Mouse (Mus musculus): ENCODE data around the gene Mapkapk3.
A peak's percentile ranks its signal among the peaks of the same experiment; 100 is the strongest.

Mapkapk3 gene

GRCm38 (mm10) chr9:107289211-107290076 lies at the start of gene Mapkapk3:
Gene Mapkapk3 (minus strand): TSS chr9:107289877.
- peak; percentile 92 for DNase-seq (ENCODE audit: low spot score)

- DNase-seq (ENCODE audit: low spot score): peak; percentile 80
Measured at GRCm38 (mm10) chr9:107338172-107338883, 48.7 kb upstream of the Mapkapk3 start, which contains the start of gene Hemk1. Gene Hemk1 (minus strand): TSS chr9:107338350.

- no peak for DNase-seq (ENCODE audit: low spot score)
Measured at GRCm38 (mm10) chr9:107336386-107336785, 46.7 kb upstream of the Mapkapk3 start.

- peak; percentile 83 for DNase-seq (ENCODE audit: low spot score)
Measured at GRCm38 (mm10) chr9:107335909-107336308, 46.2 kb upstream of the Mapkapk3 start.

- no peak for DNase-seq (ENCODE audit: low spot score)
Measured at GRCm38 (mm10) chr9:107335046-107335445, 45.4 kb upstream of the Mapkapk3 start.

GRCm38 (mm10) chr9:107334356-107334755 lies 44.7 kb upstream of the Mapkapk3 start:
- DNase-seq (ENCODE audit: low spot score): no peak

GRCm38 (mm10) chr9:107333686-107334085 lies 44.0 kb upstream of the Mapkapk3 start:
- no peak for DNase-seq (ENCODE audit: low spot score)

- no peak for DNase-seq (ENCODE audit: low spot score)
Measured at GRCm38 (mm10) chr9:107330791-107331190, 41.1 kb upstream of the Mapkapk3 start.

GRCm38 (mm10) chr9:107327879-107328620 lies 38.4 kb upstream of the Mapkapk3 start:
- no peak for DNase-seq (ENCODE audit: low spot score)

GRCm38 (mm10) chr9:107325904-107326303 lies 36.2 kb upstream of the Mapkapk3 start:
- DNase-seq (ENCODE audit: low spot score): no peak

GRCm38 (mm10) chr9:107324799-107325561 lies 35.3 kb upstream of the Mapkapk3 start:
- no peak for DNase-seq (ENCODE audit: low spot score)

GRCm38 (mm10) chr9:107323558-107323957 lies 33.9 kb upstream of the Mapkapk3 start:
- peak; percentile 70 for DNase-seq (ENCODE audit: low spot score)

GRCm38 (mm10) chr9:107322461-107323050 lies 32.9 kb upstream of the Mapkapk3 start:
- no peak for DNase-seq (ENCODE audit: low spot score)

- no peak for DNase-seq (ENCODE audit: low spot score)
Measured at GRCm38 (mm10) chr9:107315791-107316190, 26.1 kb upstream of the Mapkapk3 start.

- DNase-seq (ENCODE audit: low spot score): no peak
Measured at GRCm38 (mm10) chr9:107313926-107314325, 24.2 kb upstream of the Mapkapk3 start.

- DNase-seq (ENCODE audit: low spot score): peak; percentile 40
Measured at GRCm38 (mm10) chr9:107312811-107313584, 23.3 kb upstream of the Mapkapk3 start.

GRCm38 (mm10) chr9:107309600-107309999 lies 19.9 kb upstream of the Mapkapk3 start:
- DNase-seq (ENCODE audit: low spot score): no peak

- no peak for DNase-seq (ENCODE audit: low spot score)
Measured at GRCm38 (mm10) chr9:107309171-107309570, 19.5 kb upstream of the Mapkapk3 start.

- DNase-seq (ENCODE audit: low spot score): no peak
Measured at GRCm38 (mm10) chr9:107308346-107309000, 18.8 kb upstream of the Mapkapk3 start.

- DNase-seq (ENCODE audit: low spot score): peak; percentile 92
Measured at GRCm38 (mm10) chr9:107307886-107308285, 18.2 kb upstream of the Mapkapk3 start.
